Mouse (Mus musculus) kidney, adult 2 months (tissue): Measurements from ENCODE around the gene Psme2.

Source experiments
- CTCF ChIP-seq: fragments of 200-500 bp; conservative IDR thresholded peaks from 2 replicates; pipeline ENCODE4 v1.5.1; 2011; ENCODE audit warnings: low read depth, mild to moderate bottlenecking, control low read depth, low read length, moderate library complexity, mixed read lengths; ENCODE audit not compliant: insufficient read depth, insufficient read length
- POLR2A ChIP-seq: fragments of 200-500 bp; IDR thresholded peaks from one replicate; pipeline ENCODE4 v1.6.1; 2011; ENCODE audit warnings: low read depth, low read length, control low read depth

DNA sequence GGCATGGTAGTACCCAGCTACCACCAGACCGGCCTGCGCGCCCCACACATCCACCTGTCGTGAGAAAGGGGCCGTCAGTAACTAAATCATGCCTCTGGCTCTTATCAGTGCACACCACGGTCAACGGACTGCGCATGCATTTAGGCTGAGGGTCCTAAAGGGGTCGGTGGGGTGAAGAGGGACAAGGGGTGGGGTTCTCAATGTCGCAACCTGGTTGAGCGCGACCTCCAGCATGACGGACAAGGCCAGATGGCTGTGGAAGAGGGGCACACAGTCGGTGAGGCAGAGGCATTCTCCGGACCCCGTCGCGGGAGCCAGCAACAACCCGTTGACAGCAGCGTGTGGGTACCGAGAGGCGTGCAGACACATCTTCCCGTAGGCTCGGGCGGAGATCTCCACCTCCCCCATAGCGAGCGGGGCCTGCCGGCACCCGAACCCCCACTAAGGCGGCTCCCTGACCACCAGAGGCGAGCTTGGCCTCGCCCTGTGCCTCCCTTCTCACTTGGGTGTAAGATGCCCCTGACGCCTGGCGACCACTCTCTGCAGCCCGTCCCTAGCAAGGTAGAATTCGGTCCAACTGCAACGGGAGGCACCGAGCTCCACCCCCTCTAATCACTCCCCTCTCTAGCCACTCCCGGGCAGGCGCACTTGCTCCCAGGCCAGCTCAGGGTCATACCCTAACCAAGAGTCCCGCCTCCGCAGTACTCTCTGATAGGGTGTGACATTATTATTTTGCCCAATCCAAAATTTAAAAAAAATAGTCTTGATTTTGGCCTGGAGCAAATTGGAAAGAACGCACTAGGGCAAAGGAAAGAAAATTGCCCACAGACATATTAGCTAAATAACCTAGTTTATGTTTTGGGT is 6.0 kb downstream of the Psme2 start, which contains the start of gene Emc9:
- TF ChIP-seq CTCF (no peak), POLR2A (no peak)
